Mouse (Mus musculus) lung, embryonic 14.5 days (tissue): Measurements from ENCODE around the gene F5. TPM values are rescaled to one million over a fixed set of nuclear protein-coding genes. Genes with fewer than 3 reads are reported as not detected.
A peak's percentile ranks its signal among the peaks of the same experiment; 100 is the strongest.

ENCODE experiments used
- ATAC-seq: fragments of 200-750 bp; cut with Nextera tagmentation; 2 replicates; pipeline ENCODE4 v1.8.0; 2017; ENCODE audit warnings: mild to moderate bottlenecking, moderate TSS enrichment, moderate library complexity; ENCODE audit not compliant: insufficient read depth
- DNase-seq: peaks from one replicate; pipeline ENCODE4 v3.0.0-alpha.2; 2015
- H3K27ac ChIP-seq: fragments of 300-500 bp; sonication (generic); 2 replicates; pipeline ENCODE4 v1.5.1; 2014; ENCODE audit warnings: low read depth, mild to moderate bottlenecking, moderate library complexity
- H3K27me3 ChIP-seq: fragments of 300-500 bp; sonication (generic); 2 replicates; pipeline ENCODE4 v1.6.1; 2014; ENCODE audit warnings: low read length, control low read depth; ENCODE audit not compliant: insufficient read depth
- H3K36me3 ChIP-seq: fragments of 300-500 bp; sonication (generic); 2 replicates; pipeline ENCODE4 v1.6.1; 2014; ENCODE audit warnings: control low read depth; ENCODE audit not compliant: insufficient read depth
- H3K4me1 ChIP-seq: fragments of 300-500 bp; sonication (generic); 2 replicates; pipeline ENCODE4 v1.6.1; 2014; ENCODE audit warnings: antibody characterized with exemption, control low read depth; ENCODE audit not compliant: insufficient read depth
- H3K4me2 ChIP-seq: fragments of 300-500 bp; sonication (generic); 2 replicates; pipeline ENCODE4 v1.6.1; 2014; ENCODE audit warnings: mild to moderate bottlenecking
- H3K4me3 ChIP-seq: fragments of 300-500 bp; sonication (generic); 2 replicates; pipeline ENCODE4 v1.5.1; 2014; ENCODE audit warnings: low read depth, low read length
- H3K9ac ChIP-seq: fragments of 300-500 bp; sonication (generic); 2 replicates; pipeline ENCODE4 v1.6.1; 2014
- H3K9me3 ChIP-seq: fragments of 300-500 bp; sonication (generic); 2 replicates; pipeline ENCODE4 v1.6.1; 2016; ENCODE audit warnings: low read depth, low read length, control low read depth
- CTCF ChIP-seq: IDR thresholded peaks from 2 replicates; pipeline ENCODE4 v1.5.1; 2016; ENCODE audit warnings: antibody characterized with exemption, low read depth
- WGBS: fragments of 180-500 bp; shearing (Covaris S2); extraction: QIAGEN DNeasy Blood & Tissue Kit; methylation state at CpG from one replicate; pipeline ENCODE4 v1.1.7; 2014; 5-methylcytosine and 5-hydroxymethylcytosine counted together
- polyA plus RNA-seq: library from polyadenylated mRNA; unstranded; fragments of >200 nt; fragmentation: Nextera tagmentation; extraction: Ambion mirVana; gene quantifications from 2 replicates; pipeline ENCODE4 v1.2.1, GENCODE M21; 2014

Gene F5
- polyA plus RNA-seq, 1 experiment from 2014 or later: 0.53 TPM

- Histone ChIP-seq H3K27ac (no peak overlapping the region), H3K4me1 (no peaks in the 10 kb centered on the region), H3K9ac (no peak overlapping the region)
Measured at GRCm38 (mm10) chr1:164184142-164184870, 32.7 kb downstream of the F5 start.

DNA sequence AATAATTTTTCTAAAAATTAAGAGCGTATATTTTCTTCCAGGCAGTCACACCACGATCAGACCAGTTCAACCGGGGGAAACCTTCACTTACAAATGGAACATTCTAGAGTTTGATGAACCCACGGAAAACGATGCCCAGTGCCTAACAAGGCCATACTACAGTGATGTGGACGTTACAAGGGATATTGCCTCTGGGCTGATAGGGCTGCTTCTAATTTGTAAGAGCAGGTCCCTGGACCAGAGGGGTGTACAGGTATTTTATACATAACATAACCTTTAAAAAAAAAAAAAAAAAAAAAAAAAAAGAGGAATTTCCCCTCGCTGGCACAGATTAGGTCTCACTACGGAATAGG lies 33.2 kb downstream of the F5 start:
- Histone ChIP-seq H3K27me3 (no peaks in the 10 kb centered on the region), H3K9me3 (no peaks in the 10 kb centered on the region), H3K4me2 (no peak overlapping the region), H3K36me3 (no peaks in the 10 kb centered on the region), H3K4me3 (no peak overlapping the region), H3K9ac (no peak overlapping the region), H3K27ac (no peak overlapping the region), H3K4me1 (no peaks in the 10 kb centered on the region)
- no peak for DNase-seq
- WGBS: 38% methylated on average over 8 of the region's 8 CpGs
- no peak; the same call in 1 of the 2 replicates for ATAC-seq
- TF ChIP-seq CTCF: no peak

More at GRCm38 (mm10) chr1:164184142-164184870, 32.7 kb downstream of the F5 start:
- Histone ChIP-seq H3K4me2 (peak overlapping the region; percentile 49), H3K4me3 (peak overlapping the region; percentile 13; the same call in 1 of the 2 replicates), H3K27me3 (no peaks in the 10 kb centered on the region), H3K36me3 (no peaks in the 10 kb centered on the region), H3K9me3 (no peaks in the 10 kb centered on the region)
- peak; percentile 87 for TF ChIP-seq CTCF
- ATAC-seq (peak; percentile 83), DNase-seq (peak; percentile 93)
- WGBS: 42% methylated on average over 16 of the region's 16 CpGs

- DNase-seq: peak; percentile 18
- no peaks in the 10 kb centered on the region for H3K36me3 ChIP-seq
- no peak for TF ChIP-seq CTCF
- 41% methylated on average over 4 of the region's 4 CpGs for WGBS
- no peaks in the 10 kb centered on the region for H3K27me3 ChIP-seq
- H3K4me2 ChIP-seq: no peak overlapping the region
- no peaks in the 10 kb centered on the region for H3K9me3 ChIP-seq
- H3K27ac ChIP-seq: no peak overlapping the region
- H3K4me3 ChIP-seq: no peak overlapping the region
- ATAC-seq: no peak
- no peak overlapping the region for H3K9ac ChIP-seq
- no peaks in the 10 kb centered on the region for H3K4me1 ChIP-seq
Measured at GRCm38 (mm10) chr1:164185316-164185715, 33.7 kb downstream of the F5 start.

- 48% methylated on average over 1 of the region's 1 CpGs for WGBS
- H3K36me3 ChIP-seq: no peaks in the 10 kb centered on the region
- no peak overlapping the region for H3K4me2 ChIP-seq
- no peaks in the 10 kb centered on the region for H3K27me3 ChIP-seq
- no peak for ATAC-seq
- no peak overlapping the region for H3K4me3 ChIP-seq
- no peak for DNase-seq
- TF ChIP-seq CTCF: no peak
- H3K4me1 ChIP-seq: no peaks in the 10 kb centered on the region
- H3K27ac ChIP-seq: no peak overlapping the region
- no peaks in the 10 kb centered on the region for H3K9me3 ChIP-seq
- H3K9ac ChIP-seq: no peak overlapping the region
Measured at GRCm38 (mm10) chr1:164187002-164187560, 35.4 kb downstream of the F5 start.

GRCm38 (mm10) chr1:164199551-164199950 lies 47.9 kb downstream of the F5 start:
- H3K36me3 ChIP-seq: no peaks in the 10 kb centered on the region
- ATAC-seq (no peak), DNase-seq (no peak)
- no peak for TF ChIP-seq CTCF
- no peaks in the 10 kb centered on the region for H3K4me1 ChIP-seq
- H3K4me3 ChIP-seq: no peak overlapping the region
- WGBS: 79% methylated on average over 4 of the region's 4 CpGs
- no peak overlapping the region for H3K27ac ChIP-seq
- no peaks in the 10 kb centered on the region for H3K9me3 ChIP-seq
- H3K27me3 ChIP-seq: no peaks in the 10 kb centered on the region
- H3K9ac ChIP-seq: no peak overlapping the region
- no peak overlapping the region for H3K4me2 ChIP-seq

GRCm38 (mm10) chr1:164208437-164208836 lies 56.8 kb downstream of the F5 start:
- no peaks in the 10 kb centered on the region for H3K4me1 ChIP-seq
- WGBS: 45% methylated on average over 2 of the region's 2 CpGs
- ATAC-seq (no peak), DNase-seq (no peak)
- no peaks in the 10 kb centered on the region for H3K36me3 ChIP-seq
- H3K27ac ChIP-seq: no peak overlapping the region
- H3K9ac ChIP-seq: no peak overlapping the region
- no peak overlapping the region for H3K4me2 ChIP-seq
- H3K27me3 ChIP-seq: no peaks in the 10 kb centered on the region
- no peak for TF ChIP-seq CTCF
- H3K4me3 ChIP-seq: no peak overlapping the region
- H3K9me3 ChIP-seq: no peaks in the 10 kb centered on the region

GRCm38 (mm10) chr1:164210899-164211298 lies 59.3 kb downstream of the F5 start:
- DNase-seq: no peak
- Histone ChIP-seq H3K4me1 (no peaks in the 10 kb centered on the region), H3K9me3 (no peaks in the 10 kb centered on the region), H3K36me3 (no peaks in the 10 kb centered on the region), H3K27ac (no peak overlapping the region), H3K4me3 (no peak overlapping the region), H3K27me3 (no peaks in the 10 kb centered on the region), H3K9ac (no peak overlapping the region), H3K4me2 (no peak overlapping the region)
- TF ChIP-seq CTCF: no peak
- 85% methylated on average over 4 of the region's 4 CpGs for WGBS
- ATAC-seq: no peak
